Mouse (Mus musculus) gastrocnemius, adult 8-10 months (tissue): Measurements from ENCODE around the gene Gnptg. TPM values are rescaled to one million over a fixed set of nuclear protein-coding genes. Genes with fewer than 3 reads are reported as not detected.
"Not testable (repeated sequence)": the region's sequence is repeated elsewhere in the genome, so short reads cannot be mapped to it uniquely, and the experiment has no call there.

ENCODE experiments used
- DNase-seq, 2 experiments: peaks; one replicate each; pipeline ENCODE4 v3.0.0; 2022; ENCODE audit warnings: low spot score in 2 of 2
- total RNA-seq, 4 experiments: library from RNA; stranded (reverse); gene quantifications; 2 replicates each; pipeline ENCODE4 v1.2.4; 2022

Gene Gnptg
- total RNA-seq, 4 experiments from 2014 or later = 12.8 to 17.2 (median 14.8) TPM

DNA sequence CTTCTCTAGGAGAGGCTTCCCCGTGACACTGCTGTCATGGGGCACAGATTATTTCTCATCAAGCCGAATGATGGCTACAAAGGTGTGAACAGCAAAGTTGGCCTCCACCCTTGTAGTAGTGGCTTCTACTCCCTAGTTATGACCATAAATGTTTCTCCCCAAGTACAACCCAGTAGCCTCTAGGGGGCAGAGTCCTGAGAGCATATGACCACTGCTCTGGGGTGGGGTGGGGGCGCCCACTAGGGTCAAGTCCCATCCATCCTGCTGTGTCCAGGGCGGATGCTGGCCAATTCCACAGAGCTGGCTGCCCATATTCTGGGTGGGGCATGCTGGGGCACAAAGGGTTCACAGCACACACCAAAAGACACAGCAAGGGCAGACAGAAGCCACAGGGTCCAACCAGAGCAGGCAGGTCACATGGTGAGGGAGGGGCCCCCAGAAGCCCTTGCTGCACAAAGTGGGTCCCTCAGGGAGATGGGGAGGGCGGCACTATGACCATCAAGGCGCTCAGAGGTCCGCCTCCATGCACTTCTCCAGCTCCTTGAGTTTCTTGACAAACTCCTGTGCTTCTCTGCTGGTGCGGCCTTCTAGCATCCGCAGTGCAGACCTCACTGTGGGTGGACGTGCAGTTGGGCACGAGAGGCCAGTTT, 3.3 kb upstream of the Gnptg start:
- no peak for DNase-seq

GRCm38 (mm10) chr17:25235635-25236034, 4.3 kb downstream of the Gnptg start:
- DNase-seq = no peak

DNA sequence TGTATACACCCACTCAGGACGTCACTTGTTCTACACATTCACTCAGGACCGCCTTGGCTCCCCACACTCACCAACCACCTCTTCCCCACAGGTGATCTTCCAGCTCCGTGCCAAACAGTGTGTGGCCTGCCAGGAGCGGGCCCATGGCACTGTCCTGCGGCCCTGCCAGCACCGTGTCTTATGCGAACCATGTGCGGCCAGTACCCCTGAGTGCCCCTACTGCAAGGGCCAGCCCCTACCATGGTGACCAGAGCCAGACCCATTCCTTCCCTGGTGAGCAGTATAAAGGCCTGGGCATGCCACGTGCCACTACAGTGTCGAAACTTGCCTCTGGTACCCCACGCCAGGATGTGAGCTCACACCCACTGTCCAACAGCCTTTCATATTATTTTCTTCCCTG, 8.3 kb downstream of the Gnptg start:
- not testable (repeated sequence) for DNase-seq

DNA sequence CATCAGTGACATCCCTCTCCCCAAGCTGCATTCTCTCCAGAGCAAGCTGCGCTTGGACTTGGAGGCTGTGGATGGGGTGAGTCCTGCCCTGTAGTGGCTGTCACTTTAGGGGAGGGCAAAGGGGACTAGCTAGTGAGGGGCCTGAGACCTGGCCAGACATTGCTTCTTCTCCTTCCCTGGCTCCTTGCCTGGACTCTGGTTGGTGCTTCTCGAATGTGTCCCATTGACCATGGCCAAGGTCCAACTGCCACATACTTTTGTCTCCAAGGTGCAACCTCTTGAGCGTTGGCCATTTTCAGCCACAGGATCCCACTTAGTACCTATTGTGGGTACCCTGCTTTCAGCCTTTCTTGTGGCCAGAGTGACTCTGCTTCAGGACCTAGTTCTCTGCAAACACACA, 9.2 kb downstream of the Gnptg start:
- no peak for DNase-seq

DNA sequence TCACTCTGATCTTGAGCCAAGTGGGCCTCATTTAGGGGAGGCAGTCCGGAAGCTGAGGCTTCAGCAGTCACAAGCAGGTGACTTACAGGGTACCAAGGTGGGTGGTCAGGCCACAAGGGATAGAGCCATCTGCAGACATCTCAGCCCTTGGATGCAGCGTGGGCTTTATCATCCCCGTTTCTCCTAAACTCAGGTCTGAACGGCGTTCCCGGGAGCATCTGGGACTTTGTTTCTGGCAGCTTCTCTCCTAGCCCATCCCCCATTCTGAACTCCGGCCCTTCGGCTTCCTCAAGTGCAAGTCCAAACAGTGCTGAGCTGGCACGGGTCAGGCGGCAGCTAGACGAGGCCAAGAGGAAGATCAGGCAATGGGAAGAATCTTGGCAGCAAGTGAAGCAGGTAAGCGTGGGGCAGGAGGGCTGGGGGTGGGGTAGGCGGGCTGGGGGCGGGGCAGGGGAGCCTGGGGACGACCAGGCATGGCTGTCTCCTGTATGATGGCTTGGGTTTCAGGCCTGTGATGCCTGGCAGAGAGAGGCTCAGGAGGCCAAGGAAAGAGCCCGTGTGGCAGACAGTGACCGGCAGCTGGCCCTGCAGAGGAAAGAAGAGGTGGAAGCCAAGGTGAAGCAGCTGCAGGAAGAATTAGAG, 9.8 kb downstream of the Gnptg start:
- not testable (repeated sequence) for DNase-seq

DNA sequence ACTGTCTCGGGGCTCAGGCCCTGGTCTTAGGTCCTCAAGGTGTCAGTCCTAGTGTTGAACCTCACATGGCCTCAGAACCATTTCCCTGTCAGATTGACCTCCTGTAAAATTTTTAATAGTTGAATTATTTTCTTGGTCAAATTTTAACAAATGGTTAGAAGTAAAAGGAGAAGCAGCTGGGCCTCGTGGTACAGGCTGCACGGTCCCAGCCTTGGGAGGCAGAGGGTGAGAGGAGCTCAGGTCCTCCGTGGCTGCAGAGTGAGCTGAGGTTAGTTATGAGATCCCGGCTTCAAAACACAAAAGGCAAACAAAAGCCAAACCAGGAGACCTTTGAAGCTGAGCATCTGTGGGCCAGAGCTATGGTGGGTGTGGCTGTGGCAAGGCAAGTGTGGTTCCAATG, 11.9 kb downstream of the Gnptg start:
- no peak for DNase-seq

DNA sequence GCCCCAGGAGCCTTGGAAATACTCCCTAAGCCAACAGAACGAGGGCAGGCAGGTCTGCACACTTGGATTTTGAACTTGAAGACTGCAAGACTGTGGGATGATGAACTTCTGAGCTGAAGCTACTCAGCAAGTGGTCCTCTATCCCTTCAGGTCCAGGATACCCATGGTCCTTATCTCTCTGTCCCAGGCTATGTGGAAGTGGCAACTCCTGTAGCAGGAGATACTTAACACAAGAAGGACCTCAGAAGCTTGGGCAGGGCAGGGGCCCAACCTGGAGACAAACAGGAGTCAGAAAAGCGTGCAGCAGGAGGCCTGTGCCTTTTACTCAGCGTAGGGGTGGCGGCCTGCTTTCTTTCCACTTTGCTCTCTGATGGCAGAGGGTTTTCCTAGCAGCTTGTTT, 14.3 kb downstream of the Gnptg start:
- DNase-seq = no peak

GRCm38 (mm10) chr17:25224586-25225222, 15.2 kb downstream of the Gnptg start:
- DNase-seq = no peak

GRCm38 (mm10) chr17:25222951-25223601, 16.8 kb downstream of the Gnptg start:
- DNase-seq = no peak

- not testable (repeated sequence) for DNase-seq
These were observed 17.4 kb downstream of the Gnptg start for GRCm38 (mm10) chr17:25222504-25222940.

DNA sequence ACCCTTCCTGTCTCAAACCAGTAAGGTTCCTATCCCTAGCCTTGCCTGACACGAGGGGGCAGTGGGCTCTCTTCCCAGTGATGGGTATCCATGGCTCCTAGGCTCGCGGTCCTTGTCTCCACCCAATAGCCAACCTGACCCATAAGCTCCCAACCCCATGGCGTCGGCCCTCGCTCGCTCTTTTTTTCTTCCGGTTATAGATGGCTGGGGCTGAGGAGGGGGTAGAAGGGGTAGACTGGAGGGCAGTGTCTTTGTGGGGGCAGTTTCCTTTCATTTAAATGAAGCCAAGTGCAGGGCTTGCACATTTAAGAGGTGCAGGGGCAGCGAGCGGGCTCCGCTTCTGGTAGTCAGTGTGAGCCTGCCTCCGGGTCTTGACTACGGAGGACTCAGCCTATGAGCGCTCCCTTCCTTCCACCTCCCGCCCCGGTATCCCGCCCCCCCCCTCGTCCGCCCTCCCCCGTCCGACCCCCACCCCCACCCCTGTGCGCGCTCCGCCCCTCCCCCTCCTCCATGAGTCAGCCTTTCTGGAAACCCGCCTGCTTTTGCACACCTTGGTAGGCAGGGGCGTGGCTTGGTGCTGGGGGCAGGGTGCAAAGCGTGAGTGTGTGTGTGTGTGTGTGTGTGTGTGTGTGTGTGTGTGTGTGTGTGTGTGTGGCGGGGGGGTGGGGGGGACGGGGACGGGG, 18.0 kb downstream of the Gnptg start:
- DNase-seq = no peak

DNA sequence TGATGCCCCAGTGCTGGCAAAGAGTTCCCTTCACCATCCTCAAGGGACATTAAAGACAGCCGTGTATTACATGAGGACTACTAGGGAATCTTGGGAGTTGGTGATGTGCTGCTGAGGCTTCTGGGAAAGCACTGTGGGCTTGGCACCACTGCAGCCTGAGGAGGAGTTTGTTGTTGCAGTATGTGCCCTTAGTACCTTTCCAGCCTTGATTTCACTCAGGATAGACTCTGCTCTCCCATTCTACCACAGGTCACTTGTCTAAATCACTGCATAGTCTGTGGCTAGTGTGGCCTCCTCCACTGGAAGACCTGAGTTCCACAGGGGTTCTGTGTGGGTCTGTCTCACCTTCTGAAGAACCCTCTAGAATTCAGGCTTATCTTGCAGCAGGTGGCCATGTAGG, 19.2 kb downstream of the Gnptg start:
- DNase-seq = no peak

DNA sequence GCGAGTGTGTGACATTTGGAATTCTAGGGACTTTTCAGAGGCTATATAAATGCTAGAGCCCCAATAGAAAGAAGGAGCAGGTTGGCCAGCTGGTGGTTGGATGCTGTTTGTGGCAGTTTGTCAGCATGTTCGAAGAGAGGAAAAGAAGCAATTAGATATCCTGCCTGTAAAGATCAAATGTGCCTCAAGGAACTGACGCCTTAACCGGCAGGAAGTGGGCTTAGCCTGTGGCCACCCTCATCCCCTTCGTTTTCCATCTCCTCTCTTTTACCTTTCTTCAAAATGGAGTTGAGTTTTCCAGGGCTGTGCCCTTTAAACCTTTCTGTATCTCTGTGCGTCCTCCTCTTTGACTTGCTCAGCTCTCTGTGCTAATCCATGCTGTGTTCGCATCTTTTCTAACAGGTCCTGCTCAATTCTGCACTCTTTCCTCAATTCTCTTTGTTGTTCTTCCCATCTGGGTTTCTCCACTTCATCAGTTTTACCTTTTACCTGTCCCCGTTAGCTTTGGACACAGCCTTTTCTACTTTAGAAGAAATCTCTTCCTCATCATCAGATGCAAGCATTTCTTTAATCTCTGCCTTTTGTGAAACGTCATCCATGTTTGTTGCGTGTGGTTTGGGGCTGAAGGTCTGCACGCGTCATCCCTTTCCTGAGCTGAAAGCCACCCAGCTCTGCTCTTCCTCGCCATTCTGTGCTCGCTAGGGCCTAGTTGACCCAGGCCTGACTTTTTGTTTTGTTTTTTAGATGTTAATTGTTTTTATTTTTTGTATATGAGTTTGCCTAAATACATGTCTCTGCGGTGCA, 20.2 kb downstream of the Gnptg start:
- DNase-seq = no peak

GRCm38 (mm10) chr17:25218967-25219366, 21.0 kb downstream of the Gnptg start:
- DNase-seq = no peak

DNA sequence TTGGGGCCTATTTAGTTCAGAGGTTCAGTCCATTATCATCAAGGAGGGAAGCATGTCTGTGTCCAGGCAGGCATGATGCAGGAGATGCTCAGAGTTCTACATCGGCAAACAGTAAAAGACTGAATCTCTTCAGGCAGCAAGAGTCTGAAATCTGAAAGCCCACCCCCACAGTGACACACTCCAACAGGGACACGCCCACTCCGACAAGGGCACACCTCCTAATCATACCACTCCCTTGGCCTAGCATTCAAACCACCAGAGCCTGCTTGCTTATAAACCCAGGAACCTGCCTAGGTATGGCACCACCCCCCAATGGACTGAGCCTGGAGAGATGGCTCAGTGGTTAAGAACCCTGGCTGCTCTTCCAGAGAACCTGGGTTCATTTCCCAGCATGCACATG, 24.5 kb downstream of the Gnptg start:
- no peak for DNase-seq

DNA sequence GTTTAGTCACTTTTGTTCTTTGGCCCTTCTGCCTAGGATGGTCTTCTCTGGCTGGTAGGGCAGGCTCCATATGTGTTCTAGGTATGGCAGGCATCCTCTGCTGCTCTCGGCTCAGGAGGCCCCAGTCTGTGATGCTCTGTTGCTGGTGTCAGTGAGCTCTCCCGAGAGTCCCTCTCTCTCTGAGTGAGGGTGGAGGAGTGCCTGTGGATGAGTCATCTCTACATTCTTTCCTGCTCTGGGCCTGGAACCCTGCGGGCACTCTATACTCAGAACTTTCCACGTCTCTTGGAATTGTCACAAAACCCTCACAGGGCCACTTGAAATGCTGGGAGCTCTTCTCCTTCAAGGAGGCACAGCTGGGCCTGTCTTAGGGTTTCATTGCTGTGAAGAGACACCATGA, 28.2 kb downstream of the Gnptg start:
- DNase-seq = no peak

GRCm38 (mm10) chr17:25210680-25211466, 29.1 kb downstream of the Gnptg start:
- DNase-seq = peak; percentile 57 to 59

DNA sequence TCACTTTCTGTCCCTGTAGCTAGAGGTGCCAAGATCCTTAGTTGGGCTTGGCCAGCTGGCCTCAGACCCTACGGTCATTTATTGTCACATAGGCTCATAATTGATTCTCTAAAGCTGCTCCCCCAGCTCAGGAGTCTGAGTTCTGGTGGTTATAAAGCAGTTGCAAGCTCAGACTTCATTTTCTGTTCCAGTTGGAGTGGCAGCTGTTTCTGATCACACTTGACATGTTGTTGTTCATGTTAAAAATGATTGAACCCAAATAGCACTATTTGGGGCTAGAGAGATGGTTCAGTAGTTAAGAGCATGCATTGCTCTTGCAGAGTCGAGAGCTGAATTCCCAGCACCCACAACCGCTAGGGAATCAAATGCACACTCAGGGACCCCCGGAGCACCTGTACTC, 29.9 kb downstream of the Gnptg start:
- DNase-seq = no peak

DNA sequence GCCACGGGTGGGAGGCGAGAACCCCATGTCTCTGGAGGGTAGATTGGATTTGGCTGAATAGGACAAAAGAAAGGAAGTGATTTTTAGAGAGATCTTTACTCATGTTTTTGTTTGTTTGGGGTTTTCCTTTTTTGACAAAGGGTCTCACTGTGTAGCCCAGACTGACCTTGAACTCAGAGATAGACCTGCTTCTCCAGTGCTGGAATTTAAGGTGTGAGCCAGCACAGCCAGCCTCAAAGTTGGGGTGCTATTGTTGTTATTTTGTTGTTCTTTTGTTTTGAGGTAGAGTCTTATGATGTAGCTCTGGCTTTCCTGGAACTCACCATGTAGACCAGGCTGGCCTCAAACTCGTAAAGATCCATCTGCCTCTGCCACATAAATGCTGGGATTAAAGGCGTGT, 37.5 kb downstream of the Gnptg start:
- no peak for DNase-seq

DNA sequence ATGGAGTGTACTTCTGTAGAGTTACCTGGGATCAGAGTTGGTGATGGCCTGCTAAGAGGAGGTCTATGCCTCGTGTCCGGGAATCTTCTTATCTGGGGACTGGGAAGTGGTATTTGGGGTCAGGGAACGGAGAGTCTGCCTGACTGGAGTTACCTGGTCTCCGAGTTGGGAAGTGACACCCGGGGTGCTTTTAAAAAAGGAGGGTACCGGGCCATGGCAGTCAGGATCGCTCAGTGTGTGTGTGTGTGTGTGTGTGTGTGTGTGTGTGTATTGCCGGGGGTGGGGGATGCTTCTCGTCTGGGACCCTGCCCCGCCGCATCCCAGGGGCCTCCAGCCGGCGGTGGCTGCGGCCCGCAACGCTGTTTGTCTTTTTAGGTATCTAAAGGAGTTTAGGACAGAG, 50.8 kb downstream of the Gnptg start:
- no peak for DNase-seq
